Mouse (Mus musculus) left cerebral cortex, adult 18-20 months (tissue): Measurements from ENCODE around the gene Olfr743. TPM values are rescaled to one million over a fixed set of nuclear protein-coding genes. Genes with fewer than 3 reads are reported as not detected.
"Not testable (repeated sequence)": the region's sequence is repeated elsewhere in the genome, so short reads cannot be mapped to it uniquely, and the experiment has no call there.

Source experiments
- DNase-seq, 2 experiments: peaks; one replicate each; pipeline ENCODE4 v3.0.0; 2021 to 2022; ENCODE audit warnings: low spot score in 2 of 2, mixed read lengths in 1 of 2
- long read RNA-seq, 2 experiments: library from polyadenylated mRNA; stranded (forward); transcript quantifications; one replicate each; pipeline ENCODE4 v2.0.0; 2021
- total RNA-seq, 2 experiments: library from RNA; stranded (reverse); gene quantifications; 2 replicates each; pipeline ENCODE4 v1.2.3; 2021

The Olfr743 gene
- not detected for total RNA-seq
- long read RNA-seq, experiment 1 = 0 reads
- long read RNA-seq, experiment 2 = 0 reads

- DNase-seq = no peak
Measured at GRCm38 (mm10) chr14:50521539-50521938, at the start of gene Olfr743. Gene Olfr743, plus strand, starts transcription at chr14:50521839.

GRCm38 (mm10) chr14:50472438-50472837 lies 49.2 kb upstream of the Olfr743 start, which contains the start of gene Olfr741:
Gene Olfr741, plus strand, starts transcription at chr14:50472738.
- DNase-seq = no peak

- DNase-seq = no peak
Measured at GRCm38 (mm10) chr14:50478406-50478805, 43.2 kb upstream of the Olfr743 start.

GRCm38 (mm10) chr14:50503300-50503699 lies 18.3 kb upstream of the Olfr743 start, which contains the start of gene Olfr742:
Gene Olfr742, plus strand, starts transcription at chr14:50503600.
- DNase-seq = no peak

GRCm38 (mm10) chr14:50552734-50553133 lies 31.1 kb downstream of the Olfr743 start:
- no peak for DNase-seq

DNA sequence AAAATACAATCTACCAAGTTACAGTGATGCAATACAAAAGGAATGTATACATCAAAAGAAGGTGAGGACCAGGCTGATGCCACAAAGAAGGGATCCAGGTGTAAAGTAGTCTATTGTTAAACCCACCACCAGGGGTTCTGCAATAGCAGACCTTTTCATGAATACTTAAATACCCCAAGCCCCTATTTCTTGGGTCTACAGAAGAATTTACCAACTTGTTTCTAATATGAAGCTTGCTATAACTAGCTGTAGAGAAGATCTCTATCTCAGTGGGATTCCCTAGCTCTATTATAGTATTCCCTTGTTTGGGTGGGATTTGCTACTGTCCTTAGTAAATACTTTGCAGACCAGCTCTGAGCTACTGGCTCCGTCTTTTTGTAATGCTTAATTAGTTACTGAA lies 51.4 kb downstream of the Olfr743 start:
- not testable (repeated sequence) for DNase-seq

Other genes with a start within 250 kb of the Olfr743 start
- not detected for gene Olfr732, start 237.6 kb upstream of the Olfr743 start, total RNA-seq
- not detected for gene Olfr733, start 220.3 kb upstream of the Olfr743 start, total RNA-seq
- not detected for gene Olfr734, start 195.1 kb upstream of the Olfr743 start, total RNA-seq
- gene Olfr735, start 173.0 kb upstream of the Olfr743 start, total RNA-seq = not detected
- not detected for gene Tlr11, start 163.9 kb upstream of the Olfr743 start, total RNA-seq
- gene Olfr736, start 140.7 kb upstream of the Olfr743 start, total RNA-seq = not detected
- not detected for gene Olfr738, start 114.3 kb upstream of the Olfr743 start, total RNA-seq
- gene Olfr739, start 103.2 kb upstream of the Olfr743 start, total RNA-seq = not detected
- gene Olfr740, start 76.3 kb upstream of the Olfr743 start, total RNA-seq = not detected
- gene Olfr741, start 49.1 kb upstream of the Olfr743 start, total RNA-seq = not detected
- not detected for gene Olfr742, start 18.2 kb upstream of the Olfr743 start, total RNA-seq
- gene Olfr744, start 93.0 kb downstream of the Olfr743 start, total RNA-seq = not detected
- not detected for gene Olfr745, start 117.5 kb downstream of the Olfr743 start, total RNA-seq
- gene Olfr746, start 125.2 kb downstream of the Olfr743 start, total RNA-seq = not detected
- not detected for gene Olfr747, start 171.4 kb downstream of the Olfr743 start, total RNA-seq
- gene Olfr748, start 185.5 kb downstream of the Olfr743 start, total RNA-seq = not detected
- gene Olfr749, start 223.3 kb downstream of the Olfr743 start, total RNA-seq = not detected